Mouse (Mus musculus): ENCODE data around the gene Rusc1.

- TF ChIP-seq TAL1 (IDR thresholded peaks at IDR 0.05; ENCODE audit: low read length), result peak; percentile 74
- peak; percentile 65 for TF ChIP-seq GATA1 (IDR thresholded peaks at IDR 0.05; ENCODE audit: low read length)
Observed at GRCm38 (mm10) chr3:89132285-89133062, 39.4 kb upstream of the Rusc1 start.
